Mouse (Mus musculus): ENCODE measurements around the gene Dbp. TPM values are rescaled to one million over a fixed set of nuclear protein-coding genes. Genes with fewer than 3 reads are reported as not detected.
A peak's percentile ranks its signal among the peaks of the same experiment; 100 is the strongest.

Gene Dbp
- total and polyA plus RNA-seq, 3 experiments: 22.5 to 24.4 TPM; not detected in 1

- TF ChIP-seq BHLHE40 (IDR thresholded peaks at IDR 0.05; ENCODE audit: borderline replicate concordance, low read depth, low read length): no peak
- TF ChIP-seq GATA1 (IDR thresholded peaks at IDR 0.05; ENCODE audit: low read depth, low read length): peak; percentile 78
- peak; percentile 39; the same call in 1 of the 2 replicates for TF ChIP-seq MXI1 (IDR thresholded peaks at IDR 0.05; ENCODE audit: low read depth, low read length)
- no peak for TF ChIP-seq MYB (IDR thresholded peaks at IDR 0.05; ENCODE audit: low read depth, low read length)
- TF ChIP-seq CHD2 (IDR thresholded peaks at IDR 0.05; ENCODE audit: low read length): no peak
- no peak for TF ChIP-seq MAFK (IDR thresholded peaks at IDR 0.05; ENCODE audit: borderline replicate concordance, low read depth, low read length)
- TF ChIP-seq GABPA (IDR thresholded peaks at IDR 0.05; ENCODE audit: low read depth, low read length): no peak
- TF ChIP-seq ELF1 (IDR thresholded peaks at IDR 0.05; ENCODE audit: low read depth, low read length): peak; percentile 43; the same call in 1 of the 2 replicates
- TF ChIP-seq ZKSCAN1 (IDR thresholded peaks at IDR 0.05; ENCODE audit: low read depth, low read length): no peak
- TF ChIP-seq EP300 (IDR thresholded peaks at IDR 0.05; ENCODE audit: low read depth in 1 of 2, low read length in 2 of 2): peak in 1 of 2 experiments; percentile 52; a peak in 2 of 4 replicates
- no peak for TF ChIP-seq RAD21 (IDR thresholded peaks at IDR 0.05; ENCODE audit: low read depth, low read length)
- peak; percentile 55; the same call in 1 of the 2 replicates for TF ChIP-seq RCOR1 (IDR thresholded peaks at IDR 0.05; ENCODE audit: low read depth, low read length)
- peak; percentile 33; the same call in 1 of the 2 replicates for TF ChIP-seq SIN3A (IDR thresholded peaks at IDR 0.05; ENCODE audit: low read length)
- TF ChIP-seq HCFC1 (IDR thresholded peaks at IDR 0.05; ENCODE audit: low read depth, low read length): 0 out of 2 replicates have a peak, but pooled peaks have one; percentile 35
- TF ChIP-seq CHD1 (IDR thresholded peaks at IDR 0.05; ENCODE audit: low read depth, low read length): no peak
- TF ChIP-seq MYC (IDR thresholded peaks at IDR 0.05; ENCODE audit: low read depth, low read length): peak; percentile 71; the same call in 1 of the 2 replicates
- no peak for TF ChIP-seq ZC3H11A (IDR thresholded peaks at IDR 0.05; ENCODE audit: low read depth, low read length)
- no peak for TF ChIP-seq MAZ (IDR thresholded peaks at IDR 0.05; ENCODE audit: low read depth, low read length)
- TF ChIP-seq TCF12 (IDR thresholded peaks at IDR 0.05; ENCODE audit: low read depth, low read length): peak; percentile 43; the same call in 1 of the 2 replicates
These were observed 23.7 kb upstream of the Dbp start (continued) for GRCm38 (mm10) chr7:45681046-45681736.

GRCm38 (mm10) chr7:45682144-45683126 is 22.5 kb upstream of the Dbp start:
- H3K79me2 ChIP-seq (ENCODE audit: control insufficient read depth, insufficient read depth, low read length, poor library complexity): no peaks in the 10 kb centered on the region
- no peaks in the 10 kb centered on the region for H3K9me3 ChIP-seq (replicated peaks; ENCODE audit: insufficient read depth, low read length)
- H3K4me3 ChIP-seq (ENCODE audit: control insufficient read depth in 1 of 2, insufficient read depth in 1 of 2, low read depth in 2 of 2, low read length in 2 of 2): peak overlapping the region; percentile 52 to 55
- peak overlapping the region; percentile 72 for H3K9ac ChIP-seq (ENCODE audit: control insufficient read depth, low read depth, low read length, poor library complexity, severe bottlenecking)
- DNase-seq (ENCODE audit: low read depth, low spot score): peak; percentile 91
- peak overlapping the region; percentile 57 for H3K27ac ChIP-seq (ENCODE audit: control insufficient read depth, low read depth, low read length)
- peaks cover 0 to 17% of the 10 kb centered on the region in 2 experiments; a peak in 2 of 4 replicates for H3K36me3 ChIP-seq (ENCODE audit: control insufficient read depth in 1 of 2, insufficient read depth in 2 of 2, low read length in 2 of 2)
- peaks cover 0 to 2% of the 10 kb centered on the region in 2 experiments; a peak in 2 of 4 replicates for H3K27me3 ChIP-seq (ENCODE audit: control insufficient read depth in 1 of 2, insufficient read depth in 2 of 2, low read length in 2 of 2)
- peaks cover 13 to 20% of the 10 kb centered on the region in 2 experiments for H3K4me1 ChIP-seq (ENCODE audit: control insufficient read depth in 1 of 2, insufficient read depth in 2 of 2, low read length in 2 of 2)
- TF ChIP-seq GABPA (IDR thresholded peaks at IDR 0.05; ENCODE audit: low read depth, low read length) (no peak), KAT2A (conservative IDR thresholded peaks at IDR 0.05; ENCODE audit: low read depth, low read length) (no peak), TAL1 (IDR thresholded peaks at IDR 0.05; ENCODE audit: low read length) (no peak), BHLHE40 (IDR thresholded peaks at IDR 0.05; ENCODE audit: borderline replicate concordance, low read depth, low read length) (no peak), MYC (IDR thresholded peaks at IDR 0.05; ENCODE audit: low read depth, low read length) (no peak), JUND (IDR thresholded peaks at IDR 0.05; ENCODE audit: low read depth, low read length) (no peak), RAD21 (IDR thresholded peaks at IDR 0.05; ENCODE audit: low read depth, low read length) (peak; percentile 81), NRF1 (IDR thresholded peaks at IDR 0.05; ENCODE audit: insufficient read depth, low read depth, low read length, poor library complexity, severe bottlenecking) (no peak), ETS1 (IDR thresholded peaks at IDR 0.05; ENCODE audit: low read depth, low read length) (no peak), CHD2 (IDR thresholded peaks at IDR 0.05; ENCODE audit: low read length) (no peak), MAFK (IDR thresholded peaks at IDR 0.05; ENCODE audit: borderline replicate concordance, low read depth, low read length) (no peak), EP300 (IDR thresholded peaks at IDR 0.05; ENCODE audit: low read depth in 1 of 2, low read length in 2 of 2) (peak; percentile 25 to 36; a peak in 3 of 4 replicates), ZMIZ1 (IDR thresholded peaks at IDR 0.05; ENCODE audit: low read depth, low read length) (no peak), UBTF (IDR thresholded peaks at IDR 0.05; ENCODE audit: borderline replicate concordance, insufficient read depth, low read depth, low read length) (no peak), E2F4 (IDR thresholded peaks at IDR 0.05; ENCODE audit: borderline replicate concordance, low read depth, low read length) (no peak), ZNF384 (IDR thresholded peaks at IDR 0.05; ENCODE audit: low read depth, low read length) (peak; percentile 30; the same call in 1 of the 2 replicates), MAZ (IDR thresholded peaks at IDR 0.05; ENCODE audit: low read depth, low read length) (no peak; the same call in 1 of the 2 replicates), TBP (IDR thresholded peaks at IDR 0.05; ENCODE audit: low read depth, low read length) (peak; percentile 57; the same call in 1 of the 2 replicates), ZKSCAN1 (IDR thresholded peaks at IDR 0.05; ENCODE audit: low read depth, low read length) (no peak)
